Mouse (Mus musculus): ENCODE measurements around the gene Pde4d.

DNA sequence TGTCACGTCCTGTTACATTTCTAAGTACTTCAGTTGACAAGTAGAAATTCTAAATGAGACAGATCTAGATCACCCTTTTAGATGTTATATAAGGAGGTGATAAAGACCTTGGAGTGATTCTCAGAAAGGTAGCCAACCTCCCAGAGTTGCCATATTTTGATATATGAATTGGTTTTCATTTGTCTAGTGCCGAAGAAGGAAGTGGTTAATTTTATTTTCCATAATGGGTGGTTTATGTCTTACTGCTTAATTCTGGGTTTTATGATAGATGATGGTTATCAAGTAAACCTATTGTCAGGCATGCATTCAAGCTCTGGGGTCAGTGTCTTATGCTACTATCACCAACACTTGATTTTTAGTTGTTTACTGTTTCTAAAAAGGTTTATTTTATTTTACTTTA, 1.4 kb downstream of the Pde4d start:
- no peak for TF ChIP-seq CTCF (IDR thresholded peaks at IDR 0.05; ENCODE audit: control insufficient read depth, insufficient read depth, insufficient read length)
- no peak for TF ChIP-seq FOSL1 (IDR thresholded peaks at IDR 0.05; ENCODE audit: insufficient read depth, low read length, poor library complexity, severe bottlenecking)
- no peak for TF ChIP-seq MAX (IDR thresholded peaks at IDR 0.05)
